Mouse (Mus musculus): ENCODE measurements around the gene Slc4a5. TPM values are rescaled to one million over a fixed set of nuclear protein-coding genes. Genes with fewer than 3 reads are reported as not detected.

Gene Slc4a5
- polyA plus RNA-seq, 1 experiment from 2014 or later, result 0.79 TPM

GRCm38 (mm10) chr6:83244422-83245061, 24.9 kb downstream of the Slc4a5 start:
- WGBS, result 28% methylated on average over 10 of the region's 10 CpGs
- no peaks in the 10 kb centered on the region for H3K36me3 ChIP-seq
- no peak overlapping the region for H3K27ac ChIP-seq (replicated peaks)
- H3K9me3 ChIP-seq (replicated peaks), result no peaks in the 10 kb centered on the region
- peaks cover 30% of the 10 kb centered on the region for H3K4me1 ChIP-seq
- H3K27me3 ChIP-seq (ENCODE audit: low read depth, poor library complexity, severe bottlenecking), result peaks cover 66% of the 10 kb centered on the region
- no peak overlapping the region for H3K4me3 ChIP-seq
- DNase-seq (ENCODE audit: low spot score), result peak; percentile 21

DNA sequence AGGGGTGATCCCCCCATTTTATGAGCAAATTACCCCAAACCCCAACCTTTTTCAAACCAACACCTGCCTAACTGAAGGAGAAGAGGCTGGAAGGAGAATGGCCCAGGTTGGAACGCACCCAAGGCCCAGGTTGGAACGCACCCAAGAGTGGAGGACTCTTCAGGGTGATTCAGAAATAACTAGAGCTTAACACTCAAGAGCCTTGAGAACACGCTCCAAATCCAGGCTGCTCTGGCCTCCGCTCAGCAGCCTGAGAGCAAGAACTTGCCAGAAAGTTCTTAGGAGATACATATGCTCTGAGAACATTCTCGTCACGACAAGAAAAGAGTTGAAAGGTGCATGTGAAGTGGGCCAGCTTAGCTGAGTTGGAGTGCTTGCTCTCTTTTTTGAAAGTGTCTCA, 25.5 kb downstream of the Slc4a5 start:
- no peak for DNase-seq (ENCODE audit: low spot score)
- Histone ChIP-seq H3K27me3 (ENCODE audit: low read depth, poor library complexity, severe bottlenecking) (peaks cover 61% of the 10 kb centered on the region), H3K36me3 (no peaks in the 10 kb centered on the region), H3K27ac (replicated peaks) (no peak overlapping the region), H3K9me3 (replicated peaks) (no peaks in the 10 kb centered on the region), H3K4me3 (no peak overlapping the region), H3K4me1 (peaks cover 30% of the 10 kb centered on the region)
- WGBS, result 88% methylated on average over 6 of the region's 6 CpGs

DNA sequence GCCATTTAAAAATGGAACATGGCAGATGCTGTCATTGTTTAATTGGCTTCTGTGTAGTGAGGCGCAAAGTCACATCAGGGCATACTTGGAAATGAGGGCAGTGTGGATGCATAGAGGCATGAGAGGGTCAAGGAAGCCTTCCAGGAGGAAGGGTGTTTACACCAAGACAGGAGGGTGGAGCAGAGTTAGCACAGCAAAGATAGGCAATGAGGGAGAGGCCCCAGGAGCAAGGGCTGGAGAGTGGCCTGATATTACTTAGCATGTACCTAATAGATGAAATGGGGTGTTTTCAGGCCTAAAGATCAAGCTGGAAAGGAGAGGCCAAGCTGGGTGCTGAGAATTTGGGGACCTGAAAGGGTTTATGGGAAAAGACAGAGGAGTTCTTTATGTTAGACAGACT, 26.4 kb downstream of the Slc4a5 start:
- H3K4me3 ChIP-seq, result no peak overlapping the region
- WGBS, result 100% methylated on average over 1 of the region's 1 CpGs
- H3K27ac ChIP-seq (replicated peaks), result no peak overlapping the region; the same call in 1 of the 2 replicates
- no peaks in the 10 kb centered on the region for H3K36me3 ChIP-seq
- peaks cover 25% of the 10 kb centered on the region for H3K4me1 ChIP-seq
- DNase-seq (ENCODE audit: low spot score), result no peak
- H3K27me3 ChIP-seq (ENCODE audit: low read depth, poor library complexity, severe bottlenecking), result peaks cover 52% of the 10 kb centered on the region
- H3K9me3 ChIP-seq (replicated peaks), result no peaks in the 10 kb centered on the region

DNA sequence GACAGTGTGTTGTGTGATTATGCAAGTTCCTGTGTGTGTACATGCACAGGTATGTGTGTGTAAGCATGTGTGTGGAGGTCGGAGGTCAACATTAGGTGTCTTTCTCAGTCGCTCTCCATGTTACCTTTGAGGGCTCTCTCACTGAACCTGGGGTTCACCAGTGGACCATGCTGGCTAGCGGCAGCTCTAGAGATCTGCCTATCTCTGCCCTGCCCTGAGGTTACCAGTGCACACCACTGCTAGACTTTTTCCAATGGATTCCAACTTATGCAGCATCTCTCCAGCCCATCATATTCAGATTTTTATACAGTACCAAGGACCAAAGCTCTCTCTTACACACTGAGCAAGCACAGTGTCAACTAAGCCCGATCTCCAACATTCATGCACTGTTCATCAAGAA, 27.1 kb downstream of the Slc4a5 start:
- H3K36me3 ChIP-seq, result no peaks in the 10 kb centered on the region
- H3K4me1 ChIP-seq, result peaks cover 25% of the 10 kb centered on the region
- WGBS, result 94% methylated on average over 4 of the region's 4 CpGs
- no peak for DNase-seq (ENCODE audit: low spot score)
- no peak overlapping the region for H3K27ac ChIP-seq (replicated peaks)
- no peaks in the 10 kb centered on the region for H3K9me3 ChIP-seq (replicated peaks)
- no peak overlapping the region for H3K4me3 ChIP-seq
- H3K27me3 ChIP-seq (ENCODE audit: low read depth, poor library complexity, severe bottlenecking), result peaks cover 44% of the 10 kb centered on the region

GRCm38 (mm10) chr6:83247153-83247552, 27.5 kb downstream of the Slc4a5 start:
- Histone ChIP-seq H3K4me3 (no peak overlapping the region), H3K27ac (replicated peaks) (no peak overlapping the region), H3K4me1 (peaks cover 25% of the 10 kb centered on the region), H3K27me3 (ENCODE audit: low read depth, poor library complexity, severe bottlenecking) (peaks cover 40% of the 10 kb centered on the region), H3K36me3 (no peaks in the 10 kb centered on the region), H3K9me3 (replicated peaks) (no peaks in the 10 kb centered on the region)
- no peak for DNase-seq (ENCODE audit: low spot score)
- WGBS, result 86% methylated on average over 2 of the region's 2 CpGs

- H3K27me3 ChIP-seq (ENCODE audit: low read depth, poor library complexity, severe bottlenecking), result peaks cover 5% of the 10 kb centered on the region; the same call in 1 of the 2 replicates
- no peak overlapping the region for H3K4me3 ChIP-seq
- H3K9me3 ChIP-seq (replicated peaks), result no peaks in the 10 kb centered on the region
- no peaks in the 10 kb centered on the region for H3K36me3 ChIP-seq
- 62% methylated on average over 7 of the region's 7 CpGs for WGBS
- DNase-seq (ENCODE audit: low spot score), result no peak
- H3K4me1 ChIP-seq, result peaks cover 6% of the 10 kb centered on the region
- no peak overlapping the region for H3K27ac ChIP-seq (replicated peaks)
Measured at GRCm38 (mm10) chr6:83254242-83254641, 34.6 kb downstream of the Slc4a5 start.

- H3K36me3 ChIP-seq, result no peaks in the 10 kb centered on the region
- H3K27me3 ChIP-seq (ENCODE audit: low read depth, poor library complexity, severe bottlenecking), result peaks cover 11% of the 10 kb centered on the region; the same call in 1 of the 2 replicates
- no peak for DNase-seq (ENCODE audit: low spot score)
- H3K4me1 ChIP-seq, result peaks cover 29% of the 10 kb centered on the region
- no peak overlapping the region for H3K27ac ChIP-seq (replicated peaks)
- WGBS, result 88% methylated on average over 1 of the region's 1 CpGs
- no peak overlapping the region for H3K4me3 ChIP-seq
- no peaks in the 10 kb centered on the region for H3K9me3 ChIP-seq (replicated peaks)
Measured at GRCm38 (mm10) chr6:83264516-83264915, 44.9 kb downstream of the Slc4a5 start.

- Histone ChIP-seq H3K27me3 (ENCODE audit: low read depth, poor library complexity, severe bottlenecking) (peaks cover 11% of the 10 kb centered on the region; the same call in 1 of the 2 replicates), H3K36me3 (no peaks in the 10 kb centered on the region), H3K9me3 (replicated peaks) (no peaks in the 10 kb centered on the region), H3K4me3 (no peak overlapping the region), H3K27ac (replicated peaks) (no peak overlapping the region), H3K4me1 (peaks cover 27% of the 10 kb centered on the region)
- DNase-seq (ENCODE audit: low spot score), result no peak
Measured at GRCm38 (mm10) chr6:83265253-83265652, 45.6 kb downstream of the Slc4a5 start.

GRCm38 (mm10) chr6:83265653-83266052, 46.0 kb downstream of the Slc4a5 start:
- WGBS, result 89% methylated on average over 4 of the region's 4 CpGs
- peaks cover 11% of the 10 kb centered on the region; the same call in 1 of the 2 replicates for H3K27me3 ChIP-seq (ENCODE audit: low read depth, poor library complexity, severe bottlenecking)
- peaks cover 23% of the 10 kb centered on the region for H3K4me1 ChIP-seq
- DNase-seq (ENCODE audit: low spot score), result no peak
- no peak overlapping the region for H3K4me3 ChIP-seq
- H3K9me3 ChIP-seq (replicated peaks), result no peaks in the 10 kb centered on the region
- H3K36me3 ChIP-seq, result no peaks in the 10 kb centered on the region
- H3K27ac ChIP-seq (replicated peaks), result no peak overlapping the region

DNA sequence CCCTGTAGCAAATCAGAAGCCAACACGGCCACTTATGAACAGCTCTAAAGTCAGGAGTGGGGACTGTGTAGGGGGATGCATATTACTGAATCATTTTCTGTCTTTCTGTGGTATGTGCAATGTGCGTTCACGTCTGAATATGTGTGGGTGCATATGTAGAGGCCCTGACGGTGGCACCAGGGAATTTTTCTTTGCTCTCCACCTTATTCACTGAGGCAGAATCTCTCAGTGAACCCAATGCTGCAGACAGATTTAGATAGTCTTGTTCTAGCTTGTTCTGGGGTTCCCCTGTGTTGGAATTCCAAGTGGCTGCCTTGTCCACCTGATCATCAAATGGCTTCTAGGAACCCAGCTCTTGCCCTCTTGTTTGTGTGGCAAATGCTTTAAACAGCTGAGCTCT, 48.0 kb downstream of the Slc4a5 start:
- Histone ChIP-seq H3K4me3 (peak overlapping the region; percentile 67), H3K4me1 (peaks cover 13% of the 10 kb centered on the region), H3K27ac (replicated peaks) (peak overlapping the region; percentile 89; the same call in 1 of the 2 replicates), H3K9me3 (replicated peaks) (no peaks in the 10 kb centered on the region), H3K27me3 (ENCODE audit: low read depth, poor library complexity, severe bottlenecking) (peaks cover 11% of the 10 kb centered on the region; the same call in 1 of the 2 replicates), H3K36me3 (no peaks in the 10 kb centered on the region)
- WGBS, result 79% methylated on average over 4 of the region's 4 CpGs
- no peak for DNase-seq (ENCODE audit: low spot score)

GRCm38 (mm10) chr6:83268144-83269010, 48.7 kb downstream of the Slc4a5 start:
- WGBS, result 3% methylated on average over 28 of the region's 28 CpGs
- Histone ChIP-seq H3K9me3 (replicated peaks) (no peaks in the 10 kb centered on the region), H3K27me3 (ENCODE audit: low read depth, poor library complexity, severe bottlenecking) (peaks cover 11% of the 10 kb centered on the region; the same call in 1 of the 2 replicates), H3K36me3 (no peaks in the 10 kb centered on the region), H3K27ac (replicated peaks) (peak overlapping the region; percentile 89), H3K4me3 (peak overlapping the region; percentile 67), H3K4me1 (peaks cover 13% of the 10 kb centered on the region)
- DNase-seq (ENCODE audit: low spot score), result peak; percentile 76

GRCm38 (mm10) chr6:83273733-83274132, 54.1 kb downstream of the Slc4a5 start:
- WGBS, result 91% methylated on average over 11 of the region's 11 CpGs
- Histone ChIP-seq H3K27me3 (ENCODE audit: low read depth, poor library complexity, severe bottlenecking) (peaks cover 4% of the 10 kb centered on the region; the same call in 1 of the 2 replicates), H3K9me3 (replicated peaks) (no peaks in the 10 kb centered on the region), H3K27ac (replicated peaks) (no peak overlapping the region), H3K4me3 (no peak overlapping the region), H3K36me3 (no peaks in the 10 kb centered on the region), H3K4me1 (no peaks in the 10 kb centered on the region)
- no peak for DNase-seq (ENCODE audit: low spot score)

DNA sequence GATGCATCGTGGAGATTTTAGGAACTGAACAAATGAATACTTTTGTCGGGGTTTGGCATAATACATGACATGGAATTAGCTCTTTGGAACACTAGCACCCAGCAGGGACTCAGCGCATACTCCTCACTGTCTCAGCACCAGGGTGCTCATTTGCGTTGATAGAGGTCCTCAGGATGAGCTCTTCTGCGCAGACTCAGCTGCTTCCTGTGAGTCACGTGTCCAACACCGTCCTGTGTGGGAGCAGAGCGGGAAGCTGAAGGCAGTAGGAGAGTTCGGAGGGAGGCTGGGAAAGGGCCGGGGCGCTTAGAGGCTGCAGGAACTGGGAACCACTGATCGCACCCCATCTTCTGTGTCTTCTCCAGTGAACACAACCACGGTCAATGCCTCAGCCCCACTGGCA, 57.5 kb downstream of the Slc4a5 start:
- Histone ChIP-seq H3K4me1 (no peaks in the 10 kb centered on the region), H3K4me3 (no peak overlapping the region), H3K27ac (replicated peaks) (no peak overlapping the region), H3K27me3 (ENCODE audit: low read depth, poor library complexity, severe bottlenecking) (no peaks in the 10 kb centered on the region), H3K9me3 (replicated peaks) (no peaks in the 10 kb centered on the region), H3K36me3 (no peaks in the 10 kb centered on the region)
- DNase-seq (ENCODE audit: low spot score), result no peak
- 68% methylated on average over 13 of the region's 13 CpGs for WGBS

Data from midbrain, embryonic 10.5 days (tissue).